Mouse (Mus musculus) gonadal fat pad, adult 2 months (tissue): Measurements from ENCODE around the gene Cyp2c65. TPM values are rescaled to one million over a fixed set of nuclear protein-coding genes. Genes with fewer than 3 reads are reported as not detected.
"Not testable (repeated sequence)": the region's sequence is repeated elsewhere in the genome, so short reads cannot be mapped to it uniquely, and the experiment has no call there.

Experiments used
- DNase-seq: peaks from one replicate; pipeline ENCODE4 v3.0.0-alpha.2; 2012; ENCODE audit warnings: low read depth
- polyA plus RNA-seq: library from polyadenylated mRNA; depleted of rRNA; stranded (reverse); fragments of >200 nt; gene quantifications from 2 replicates; pipeline ENCODE4 v1.2.3, GENCODE M21; 2012; rRNA removed

Cyp2c65 gene
- not detected in 2 replicates for polyA plus RNA-seq

DNA sequence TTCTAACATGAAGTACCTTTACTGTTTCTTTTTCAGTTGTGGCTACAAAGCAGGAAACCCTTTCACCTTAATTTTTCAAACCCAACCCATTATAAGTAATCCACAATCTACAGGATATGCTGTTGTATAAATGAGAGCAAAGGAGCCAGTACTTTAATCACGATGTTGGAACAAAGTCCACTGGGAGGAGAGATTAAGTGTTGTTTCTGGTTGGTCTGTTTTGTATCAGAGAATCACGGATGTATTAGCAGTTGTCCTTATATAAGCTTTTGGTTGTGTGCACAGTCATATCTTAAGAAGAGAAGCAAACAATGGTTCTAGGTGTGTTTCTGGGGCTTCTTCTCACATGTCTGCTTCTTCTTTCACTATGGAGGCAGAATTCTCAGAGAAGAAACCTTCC, at the start of gene Cyp2c65:
Gene Cyp2c65 (plus strand): TSS at position 297 of the 400 bp plus-strand sequence.
- DNase-seq = no peak

DNA sequence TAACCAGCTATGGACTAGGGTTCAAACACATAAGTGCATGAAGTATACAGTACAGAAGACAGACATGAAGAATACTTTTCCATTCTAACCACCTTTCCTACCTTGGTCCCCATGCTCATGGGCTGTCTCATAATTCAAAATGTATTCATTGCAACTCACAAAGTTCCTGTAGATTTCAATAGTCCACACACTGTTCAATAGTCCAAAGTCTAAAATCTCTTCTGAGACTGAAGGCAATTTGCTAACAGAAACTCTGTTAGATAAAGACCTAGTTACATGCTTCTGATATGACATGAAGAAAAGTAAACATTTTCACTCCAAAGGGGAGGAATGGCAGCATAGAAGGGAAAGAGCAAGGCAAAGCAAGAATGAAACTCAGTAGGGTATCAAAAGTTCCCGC, 2.9 kb upstream of the Cyp2c65 start:
- DNase-seq = no peak

DNA sequence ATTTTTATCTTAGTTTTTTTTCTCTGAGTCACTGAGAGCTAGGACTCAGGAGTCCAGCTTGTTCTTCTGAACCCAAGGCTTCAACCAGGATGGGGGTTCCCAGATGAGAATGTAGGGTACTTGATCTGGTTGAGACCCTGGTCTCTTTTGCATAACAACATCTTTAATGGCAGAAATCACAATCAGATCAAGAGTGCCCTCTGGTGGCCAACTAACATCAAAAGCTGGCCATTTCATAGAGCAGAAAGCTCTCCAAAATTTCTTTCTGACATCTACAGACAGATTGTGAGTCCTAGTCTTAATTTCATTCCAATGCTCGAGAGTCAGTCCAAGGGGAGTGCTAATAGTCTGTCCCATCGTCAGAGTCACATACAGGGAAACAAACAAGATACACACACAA, 38.0 kb downstream of the Cyp2c65 start:
- DNase-seq = not testable (repeated sequence)

DNA sequence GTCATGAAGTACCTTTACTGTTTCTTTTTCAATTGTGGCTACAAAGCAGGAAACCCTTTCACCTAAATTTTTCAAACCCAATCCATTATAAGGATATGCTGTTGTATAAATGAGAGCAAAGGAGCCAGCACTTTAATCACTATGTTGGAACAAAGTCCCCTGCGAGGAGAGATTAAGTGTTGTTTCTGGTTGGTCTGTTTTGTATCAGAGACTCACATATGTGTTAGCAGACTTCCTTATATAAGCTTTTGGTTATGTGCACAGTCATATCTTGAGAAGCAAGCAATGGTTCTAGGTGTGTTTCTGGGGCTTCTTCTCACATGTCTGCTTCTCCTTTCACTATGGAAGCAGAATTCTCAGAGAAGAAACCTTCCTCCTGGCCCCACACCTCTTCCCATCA, 52.8 kb downstream of the Cyp2c65 start, which contains the start of gene Cyp2c66:
Gene Cyp2c66 (plus strand): TSS at position 255 of the 400 bp plus-strand sequence.
- DNase-seq = no peak

Other genes starting within 250 kb of the Cyp2c65 start
- 3.8 and 4.0 TPM in 2 replicates for gene Noc3l, start 241.8 kb upstream of the Cyp2c65 start, polyA plus RNA-seq
- 3.6 TPM in 2 replicates for gene Tbc1d12, start 224.4 kb upstream of the Cyp2c65 start, polyA plus RNA-seq
- gene Hells, start 130.1 kb upstream of the Cyp2c65 start, polyA plus RNA-seq = 0.39 and 0.43 TPM in 2 replicates
- gene Cyp2c55, start 54.0 kb upstream of the Cyp2c65 start, polyA plus RNA-seq = 0.09 TPM in 1 of 2 replicates, not detected in the other
- gene Cyp2c66, start 52.9 kb downstream of the Cyp2c65 start, polyA plus RNA-seq = not detected in 2 replicates
- gene Cyp2c29, start 208.4 kb downstream of the Cyp2c65 start, polyA plus RNA-seq = 0.38 TPM in 1 of 2 replicates, not detected in the other